Mouse (Mus musculus) thymus, postnatal 4 days (tissue): Measurements from ENCODE around the gene Gm10282.

ENCODE experiments used
- DNase-seq: peaks from one replicate; pipeline ENCODE4 v3.0.0; 2021

Gm10282 gene

DNA sequence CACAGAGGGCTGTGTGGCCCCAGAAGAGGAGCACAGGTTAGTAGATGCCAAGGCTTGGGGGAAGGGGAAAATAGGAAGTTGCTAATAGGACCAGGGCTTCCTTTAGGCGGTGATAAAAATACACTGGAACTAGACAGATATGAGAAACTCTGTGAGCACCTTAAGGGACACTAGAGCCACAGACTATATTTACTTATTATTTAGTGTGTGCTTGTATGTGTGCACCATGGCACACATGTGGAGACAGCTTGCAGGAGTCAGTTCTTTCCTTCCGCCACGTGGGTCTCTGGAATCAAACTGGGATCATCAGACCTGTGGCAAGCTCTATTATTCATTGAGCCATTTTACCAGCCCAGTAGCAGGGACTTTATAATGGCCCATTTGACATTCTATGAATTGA, 9.9 kb downstream of the Gm10282 start:
- DNase-seq, result no peak

DNA sequence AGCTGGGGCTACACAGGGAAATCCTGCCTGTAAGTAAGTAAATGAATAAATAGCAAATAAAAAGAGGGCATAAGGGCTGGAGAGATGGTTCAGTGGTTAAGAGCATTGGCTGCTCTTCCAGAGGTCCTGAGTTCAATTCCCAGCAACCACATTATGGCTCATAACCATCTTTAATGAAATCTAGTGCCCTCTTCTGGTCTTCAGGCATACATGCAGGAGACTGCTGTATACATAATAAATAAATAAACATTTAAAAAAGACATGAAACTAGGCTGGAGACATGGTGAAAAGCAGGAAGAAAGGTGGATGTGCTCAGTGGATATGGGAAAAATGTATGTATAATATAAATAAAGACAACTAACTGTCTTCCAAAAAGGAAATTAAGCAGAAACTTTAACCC, 11.8 kb downstream of the Gm10282 start:
- no peak for DNase-seq

DNA sequence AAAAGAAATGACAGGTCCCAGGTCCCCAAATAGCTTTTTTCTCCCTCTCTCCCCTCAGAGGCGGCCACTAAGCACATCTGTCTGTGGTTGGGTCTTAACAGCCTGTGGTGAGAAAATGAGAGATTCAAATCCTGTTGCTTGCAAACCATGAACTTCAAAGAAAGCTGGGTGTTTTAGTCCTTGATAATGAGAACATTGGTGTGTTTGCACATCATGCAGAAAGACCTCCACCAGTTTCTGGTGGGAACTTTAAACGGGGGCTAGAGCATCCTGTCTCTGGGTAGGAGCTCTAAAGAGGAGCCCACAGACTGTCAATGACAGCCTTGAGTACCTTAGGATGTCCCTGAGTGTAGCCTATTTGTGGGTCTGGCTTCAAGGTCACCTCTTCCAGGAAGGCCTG, 14.0 kb downstream of the Gm10282 start:
- DNase-seq, result no peak

DNA sequence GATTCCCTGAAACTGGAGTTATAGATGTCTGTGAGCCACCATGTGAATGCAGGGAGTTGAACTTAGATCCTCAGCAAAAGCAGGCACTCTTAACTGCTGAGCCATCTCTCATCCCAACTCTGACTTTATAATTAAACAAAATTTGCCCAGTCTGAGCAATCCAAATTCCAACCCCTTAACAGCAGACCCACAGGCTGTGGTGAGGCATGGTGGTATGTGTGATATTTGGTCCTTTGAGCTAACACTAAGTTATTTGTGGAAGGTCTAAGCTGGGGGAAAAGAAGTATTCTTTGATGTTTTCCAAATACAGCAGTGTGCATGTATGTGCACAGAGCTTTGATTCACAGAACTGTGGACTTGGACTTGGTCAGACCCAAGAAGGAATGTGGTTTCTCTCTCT, 16.0 kb downstream of the Gm10282 start:
- DNase-seq, result no peak

DNA sequence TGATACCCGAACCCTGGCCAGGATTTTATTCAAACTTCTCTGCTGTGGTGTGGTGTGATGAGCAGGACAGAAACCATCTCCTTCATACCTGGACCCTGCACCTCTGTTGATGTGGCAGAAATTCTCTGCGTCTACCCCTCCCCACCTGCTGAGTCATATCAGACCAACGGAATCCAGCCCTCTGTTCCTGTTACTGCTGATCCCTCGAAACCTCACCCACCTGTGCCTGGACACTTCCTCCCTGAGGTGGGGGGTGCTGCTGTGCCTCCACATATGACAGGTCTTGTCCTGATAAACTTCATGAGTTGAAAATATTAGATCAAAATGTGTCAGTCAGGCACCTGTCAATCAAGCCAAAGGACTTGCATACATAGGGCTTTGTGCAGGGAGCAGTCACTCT, 19.8 kb downstream of the Gm10282 start:
- no peak for DNase-seq

DNA sequence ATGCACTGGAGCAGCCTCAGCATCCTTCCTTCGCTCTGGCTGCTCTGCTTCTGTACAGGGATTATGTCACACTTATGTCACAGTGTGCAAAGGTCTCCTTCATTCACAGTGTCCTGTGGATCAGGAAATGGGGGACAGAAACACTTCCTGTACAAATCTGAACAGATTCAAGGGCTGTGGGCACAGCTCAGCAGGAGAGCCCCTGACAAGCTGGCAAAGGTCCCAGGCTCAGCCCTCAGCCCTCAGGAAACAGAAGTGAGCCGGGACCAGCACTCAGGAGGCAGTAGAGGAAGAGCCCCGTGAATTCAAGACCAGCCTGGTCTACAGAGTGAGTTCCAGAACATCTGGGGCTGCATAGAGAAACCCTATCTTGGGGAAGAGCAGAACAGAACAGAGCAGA, 23.4 kb downstream of the Gm10282 start:
- no peak for DNase-seq

DNA sequence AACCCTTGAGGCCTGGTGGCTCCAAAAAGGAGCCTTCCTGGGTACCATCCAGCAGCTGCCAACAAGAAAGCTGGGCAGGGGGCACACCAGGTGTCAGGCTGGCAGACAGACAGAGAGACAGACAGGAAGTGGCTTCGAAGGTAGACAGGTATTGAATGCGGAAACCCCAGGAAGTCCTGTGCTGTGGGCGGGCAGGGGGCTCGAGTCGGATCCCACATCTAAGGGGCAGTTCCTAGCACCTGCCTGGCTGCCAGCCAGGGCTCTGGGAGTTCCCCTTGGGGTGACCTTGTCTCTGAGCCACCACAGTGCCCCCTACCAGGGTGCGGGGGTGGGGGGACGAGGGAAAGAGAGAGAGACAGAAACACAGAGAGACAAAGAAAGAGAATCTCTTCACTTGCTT, 25.9 kb downstream of the Gm10282 start:
- peak; percentile 84 for DNase-seq

DNA sequence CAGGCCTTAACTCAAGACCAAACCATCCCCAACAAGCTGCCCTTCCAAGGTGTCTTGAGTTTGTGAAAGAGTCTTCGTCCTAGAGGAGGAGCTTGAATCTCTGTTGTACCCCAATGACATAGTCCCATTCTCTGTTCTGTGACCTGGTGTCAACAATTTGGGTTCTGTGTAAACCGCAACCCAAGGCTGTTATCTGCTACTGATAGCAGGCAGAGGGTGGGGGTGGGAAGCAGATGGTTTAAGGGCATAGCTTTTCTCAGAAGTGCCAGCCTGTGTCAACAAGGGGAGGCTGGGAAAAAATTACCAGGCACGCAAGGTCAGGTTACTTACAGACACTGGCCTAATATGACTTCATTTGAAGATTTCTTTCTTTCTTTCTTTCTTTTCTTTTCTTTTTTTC, 27.8 kb downstream of the Gm10282 start:
- no peak for DNase-seq

DNA sequence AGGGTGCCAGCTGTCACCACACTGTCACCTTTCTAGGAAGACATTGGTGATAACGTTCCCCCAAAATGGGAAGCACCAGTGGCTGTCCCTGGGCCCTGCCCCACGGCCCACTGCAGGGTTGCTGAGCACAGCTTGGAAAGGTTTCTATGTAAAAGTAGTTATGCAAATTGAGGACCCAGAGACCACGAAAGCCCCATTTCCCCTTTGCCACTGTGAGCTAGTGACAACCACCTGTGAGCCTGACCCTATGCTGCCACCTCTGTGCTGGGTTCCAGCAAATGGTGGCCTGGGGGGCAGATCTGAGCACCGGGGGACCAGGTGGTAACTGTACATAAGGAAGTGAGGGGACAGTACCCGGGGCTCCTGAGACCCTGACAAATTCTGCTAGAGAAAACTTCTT, 31.3 kb downstream of the Gm10282 start:
- DNase-seq, result peak; percentile 38

DNA sequence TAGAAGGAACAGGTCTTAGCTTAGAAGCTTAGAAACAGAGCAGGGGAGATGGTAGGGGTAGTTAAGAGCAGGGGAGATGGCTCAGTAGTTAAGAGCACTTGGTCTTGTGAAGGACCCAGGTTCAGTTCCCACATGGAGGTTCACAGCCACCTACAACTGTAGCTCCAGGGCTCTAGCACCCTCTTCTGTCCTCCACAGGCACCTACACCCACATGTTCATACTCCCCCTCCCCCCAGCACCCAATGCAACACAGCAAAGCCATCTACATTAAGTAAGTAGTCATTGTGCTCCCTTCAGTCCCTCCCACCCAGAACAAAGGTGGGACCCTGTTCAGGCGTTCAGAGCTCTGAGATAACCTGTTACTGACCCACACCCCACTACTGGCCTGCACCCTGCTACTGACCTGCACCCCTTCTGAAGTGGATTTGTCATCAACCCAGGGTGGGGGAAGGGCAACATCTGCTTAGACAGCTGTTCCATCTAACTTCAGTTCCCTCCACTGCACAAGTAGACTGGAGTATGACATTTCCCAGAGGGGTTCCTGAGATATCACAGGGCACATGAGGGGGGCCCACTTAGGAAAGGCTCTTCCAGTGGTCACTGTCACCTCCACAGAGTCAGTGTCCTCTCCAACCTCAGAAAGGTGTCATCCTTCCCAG, 31.8 kb downstream of the Gm10282 start:
- peak; percentile 47 for DNase-seq

DNA sequence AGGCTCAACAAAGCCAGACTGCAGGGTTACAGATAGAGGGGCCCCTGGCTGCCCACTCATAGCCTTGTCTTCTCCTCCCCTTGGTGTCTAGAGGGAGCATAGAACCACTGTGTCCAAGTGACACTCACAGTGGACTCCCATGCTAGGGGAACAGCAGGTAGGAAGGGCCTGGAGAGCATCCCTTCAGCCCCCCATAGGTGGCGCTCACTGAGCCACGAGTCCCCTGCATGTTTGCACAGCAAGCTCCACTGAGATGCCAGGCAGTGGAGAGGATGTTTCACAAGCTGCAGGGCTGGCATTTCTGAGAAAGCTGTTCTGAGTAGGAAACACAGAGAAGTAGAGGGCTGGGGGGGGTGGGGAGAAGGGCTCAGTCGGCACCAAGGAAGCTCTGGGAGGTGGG, 32.7 kb downstream of the Gm10282 start:
- DNase-seq, result peak; percentile 90

DNA sequence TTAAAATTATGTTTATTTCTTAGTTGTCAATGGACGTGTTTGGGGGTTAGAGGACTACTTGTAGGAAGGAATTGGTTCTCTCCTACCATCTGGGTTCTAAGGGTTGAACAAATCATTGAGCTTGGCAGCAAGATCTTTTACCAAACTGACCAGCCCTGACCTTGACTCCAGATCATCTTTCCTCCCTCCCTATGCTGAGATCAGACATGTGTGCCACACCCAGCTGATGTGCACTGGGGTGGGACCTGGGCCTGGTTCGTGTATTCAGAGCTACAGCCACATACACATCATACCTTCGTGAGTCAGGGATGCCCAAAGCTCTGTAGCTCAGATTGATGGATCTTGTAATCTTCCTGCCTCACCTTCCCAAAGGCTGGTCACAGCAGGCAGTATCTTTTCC, 33.4 kb downstream of the Gm10282 start:
- DNase-seq, result no peak

DNA sequence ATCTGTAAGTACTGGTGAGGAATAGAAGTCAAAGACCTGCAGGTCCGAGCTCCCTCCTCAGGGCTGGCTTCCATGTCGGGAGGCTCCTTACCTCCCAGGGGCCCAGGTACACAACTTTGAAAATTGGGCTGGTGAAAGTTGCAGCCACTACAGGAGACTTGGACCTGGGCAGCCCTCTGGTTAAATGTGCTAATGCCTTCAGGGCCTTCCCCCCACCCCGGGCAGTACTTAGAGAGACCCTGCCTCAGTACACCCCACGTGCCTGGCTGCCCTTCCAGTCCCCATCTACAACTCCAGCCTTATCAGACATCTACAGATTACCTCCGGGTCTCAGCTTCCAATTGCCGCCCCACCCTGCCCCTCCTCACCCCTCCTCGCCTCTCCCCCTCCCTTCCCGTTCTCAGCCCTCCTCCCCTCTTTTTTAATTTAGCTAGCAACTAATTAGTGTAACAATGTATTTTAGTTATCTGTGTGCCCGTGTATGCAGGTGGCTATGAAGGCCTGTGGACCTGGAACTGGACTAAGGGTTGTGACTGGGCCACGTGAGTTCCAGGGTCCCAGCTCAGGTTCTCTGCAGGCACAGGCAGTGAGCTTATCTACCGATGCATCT, 33.9 kb downstream of the Gm10282 start:
- DNase-seq, result peak; percentile 4

DNA sequence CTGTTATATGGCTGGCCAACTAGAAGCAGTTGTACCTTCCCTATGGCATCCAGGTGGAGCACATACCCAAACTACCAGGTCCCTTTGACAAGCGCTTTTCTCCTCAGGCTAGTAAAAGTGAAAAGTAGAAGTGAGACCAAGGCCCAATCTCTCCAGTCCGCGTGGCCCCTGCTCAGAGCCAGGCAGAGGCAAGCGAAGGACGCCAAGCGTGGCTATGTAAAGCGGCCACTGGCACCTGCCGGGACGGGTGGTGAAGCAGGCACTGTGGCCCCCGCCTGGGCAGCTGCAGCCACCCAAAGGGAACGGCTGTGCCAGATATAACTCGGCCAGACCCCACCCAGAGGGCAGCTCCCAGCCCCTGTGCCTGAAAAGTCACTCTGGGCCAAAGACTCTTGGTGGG, 34.5 kb downstream of the Gm10282 start:
- DNase-seq, result no peak

DNA sequence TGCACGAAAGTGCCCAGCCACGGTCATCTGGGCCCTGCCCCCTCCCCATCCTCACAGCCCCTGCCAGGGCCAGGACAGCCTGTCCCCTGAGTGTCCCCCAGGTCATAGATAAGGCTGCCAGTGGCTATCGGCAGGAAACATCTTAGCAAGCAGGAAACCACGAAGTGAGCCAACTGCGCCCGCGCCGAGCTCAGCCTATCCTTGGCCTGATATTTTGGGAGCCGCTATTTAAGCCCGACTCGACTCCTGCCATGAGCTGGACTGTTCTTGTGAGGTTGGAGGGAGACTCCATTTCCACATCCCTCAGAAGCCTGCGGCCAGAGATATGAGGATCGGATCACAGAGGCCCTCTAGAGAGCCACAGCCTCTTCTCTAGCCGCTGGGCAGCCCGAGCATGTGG, 36.7 kb downstream of the Gm10282 start:
- peak; percentile 41 for DNase-seq

DNA sequence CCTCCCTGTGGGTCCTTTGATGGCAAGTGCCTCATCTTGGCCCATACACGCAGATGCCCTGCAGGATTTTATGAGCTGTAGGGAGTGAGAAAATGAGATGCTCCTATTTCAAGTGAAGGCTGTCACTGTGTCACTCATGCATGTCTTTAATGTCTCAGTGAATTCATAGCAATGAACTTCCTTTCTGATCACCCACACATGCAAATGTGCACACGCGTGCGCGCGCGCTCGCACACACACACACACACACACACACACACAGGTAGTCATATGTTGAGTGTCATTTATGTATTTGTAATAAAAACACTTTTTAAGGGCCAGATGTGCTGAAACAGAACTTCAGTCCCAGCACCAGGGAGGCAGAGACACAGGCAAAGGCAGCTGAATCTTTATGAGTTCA, 38.0 kb downstream of the Gm10282 start:
- DNase-seq, result no peak

DNA sequence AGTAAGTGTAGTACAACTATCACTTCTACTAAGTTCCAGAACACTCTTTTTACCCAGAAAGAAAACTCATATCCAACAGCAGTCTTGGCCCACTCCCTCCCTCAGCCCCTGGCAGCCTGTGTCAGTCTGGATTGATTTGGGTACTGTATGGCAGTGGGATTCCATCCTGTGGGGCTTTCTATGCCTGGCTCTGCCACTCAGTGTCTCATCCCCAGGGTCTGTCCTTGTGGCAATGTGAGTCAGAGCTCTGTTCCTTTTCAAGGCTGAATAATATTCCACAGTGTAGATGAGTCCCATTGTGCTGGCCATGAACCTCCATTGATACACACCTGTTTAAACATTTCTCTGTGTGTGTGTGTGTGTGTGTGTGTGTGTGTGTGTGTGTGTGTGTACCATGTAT, 38.4 kb downstream of the Gm10282 start:
- DNase-seq, result no peak

DNA sequence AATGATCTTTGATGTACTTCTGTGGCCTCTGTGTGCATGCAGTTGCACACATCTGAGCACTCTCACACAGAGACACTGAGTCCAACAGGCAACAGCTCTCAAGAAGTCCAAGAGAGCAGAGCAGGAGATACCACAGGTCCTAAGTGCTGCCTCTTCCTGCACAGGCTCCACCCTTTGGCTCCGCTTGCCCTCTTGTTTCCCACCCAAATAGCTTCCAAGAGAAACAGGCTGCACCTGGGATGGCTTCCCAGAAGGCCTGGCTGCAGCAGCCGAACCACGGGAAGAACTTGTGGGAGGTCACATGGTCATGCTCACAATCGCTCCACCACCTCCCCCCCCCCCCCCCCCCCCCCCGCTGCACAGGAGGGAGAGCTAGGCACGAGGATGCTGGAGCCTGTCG, 39.7 kb downstream of the Gm10282 start:
- DNase-seq, result no peak

DNA sequence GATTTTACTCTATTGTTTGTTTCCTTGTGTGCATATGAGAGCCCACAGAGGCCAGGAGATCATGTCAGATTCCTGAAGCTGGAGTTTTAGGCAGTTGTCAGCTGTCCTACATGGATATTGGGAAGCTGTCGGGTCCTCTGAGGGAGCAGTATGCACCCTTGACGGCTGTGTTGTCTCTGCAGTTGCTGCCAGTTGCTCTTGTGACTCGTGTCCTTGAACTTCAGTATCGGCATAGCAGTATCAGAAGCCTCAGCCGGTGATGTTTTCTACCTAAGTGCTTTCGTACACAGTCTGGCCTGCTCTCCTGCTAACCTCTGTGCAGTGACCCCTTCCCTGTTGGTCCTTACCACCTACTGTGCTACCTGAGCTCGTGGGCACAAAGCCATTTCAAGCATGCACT, 41.6 kb downstream of the Gm10282 start:
- DNase-seq, result no peak

DNA sequence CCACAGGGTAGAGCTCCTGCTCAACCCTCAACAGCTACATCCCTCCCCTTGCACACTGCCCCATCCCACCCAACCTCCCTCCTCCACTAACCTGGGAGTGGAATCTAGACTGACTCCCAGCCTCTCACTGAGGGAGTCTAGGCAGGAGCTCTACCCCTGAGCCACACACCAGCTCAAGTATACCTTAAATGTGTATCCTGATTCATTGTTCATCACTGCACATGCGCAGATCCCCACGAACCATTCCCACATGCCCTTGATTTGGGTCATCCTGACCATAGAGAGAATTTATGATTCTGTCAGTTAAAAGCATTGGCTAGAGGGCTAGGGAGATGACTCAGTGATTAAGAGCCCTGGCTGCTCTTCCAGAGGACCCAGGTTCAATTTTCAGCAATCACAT, 42.3 kb downstream of the Gm10282 start:
- DNase-seq, result no peak

DNA sequence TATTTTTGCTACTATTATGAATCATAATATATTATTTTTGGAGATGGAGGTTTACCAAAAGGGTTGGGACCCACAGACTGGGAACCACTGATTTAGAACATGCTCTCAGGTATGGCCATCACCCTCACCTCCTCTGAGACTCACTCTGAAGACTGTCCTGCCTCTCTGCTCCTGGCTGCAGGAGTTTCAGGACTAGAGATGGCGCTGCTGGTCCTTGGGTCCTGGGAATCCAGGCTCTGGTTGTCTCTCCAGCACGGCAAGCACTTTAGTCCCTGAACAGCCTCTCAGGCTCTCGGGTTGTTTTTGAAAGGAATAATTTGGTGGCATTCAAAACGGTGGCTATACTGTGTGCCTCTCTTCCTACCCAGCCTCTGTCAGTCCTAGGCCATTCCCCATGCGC, 43.2 kb downstream of the Gm10282 start:
- no peak for DNase-seq

DNA sequence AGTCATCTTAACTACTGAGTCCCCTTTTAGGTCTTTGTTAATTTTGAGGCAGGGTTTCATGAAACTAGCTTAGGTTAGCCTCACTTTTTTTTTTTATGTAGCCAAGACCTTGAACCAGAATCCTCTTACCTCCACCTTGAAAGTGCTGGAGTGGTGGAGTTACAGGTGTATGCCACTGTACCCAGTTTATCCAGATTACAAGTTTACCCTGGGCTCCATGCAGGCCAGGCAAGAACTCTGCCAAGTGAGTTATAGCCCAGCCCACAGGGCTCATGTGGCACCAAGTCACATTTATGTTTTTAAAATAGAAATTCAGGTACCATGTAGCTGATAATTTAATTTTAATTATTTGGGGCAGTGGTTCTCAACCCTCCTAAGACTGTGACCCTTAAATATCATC, 43.6 kb downstream of the Gm10282 start:
- DNase-seq, result no peak

DNA sequence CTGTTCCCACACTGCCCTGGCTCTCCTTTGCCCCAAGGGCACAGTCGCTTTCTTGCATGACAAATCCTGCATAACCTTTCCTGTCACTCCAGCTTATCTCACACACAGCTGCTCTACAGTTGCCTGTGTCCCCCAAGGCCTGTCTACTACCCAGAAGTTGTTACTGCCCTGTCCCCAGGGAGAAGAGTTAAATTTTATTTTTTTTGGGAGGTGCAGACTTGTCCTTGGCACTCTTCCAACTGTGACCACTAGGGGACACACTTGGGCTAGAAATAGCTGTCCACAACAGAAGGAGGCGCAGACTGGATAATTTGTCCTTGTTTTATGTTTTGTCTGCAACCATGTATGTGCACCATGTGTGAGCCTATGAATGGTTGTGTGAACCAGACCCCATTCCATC, 44.0 kb downstream of the Gm10282 start:
- DNase-seq, result peak; percentile 88

DNA sequence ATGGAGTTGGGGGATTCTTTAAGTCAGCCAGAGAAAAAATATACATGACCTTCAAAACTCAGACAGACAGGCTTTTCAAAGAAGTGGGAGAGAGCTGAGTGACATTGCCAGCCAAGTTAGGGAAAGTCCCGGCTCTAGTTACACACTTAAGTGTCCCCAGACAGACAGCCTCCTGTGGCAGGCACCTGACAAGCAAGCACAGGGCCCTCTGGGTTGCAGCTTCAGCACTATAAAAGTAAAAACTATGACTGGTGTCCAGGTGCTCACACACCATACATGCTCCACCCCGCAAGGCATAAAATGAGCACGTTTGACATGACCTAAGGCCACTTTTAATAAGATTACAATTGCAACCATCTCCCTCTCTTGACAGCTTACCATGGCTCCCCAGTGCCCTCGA, 44.5 kb downstream of the Gm10282 start:
- DNase-seq, result no peak

DNA sequence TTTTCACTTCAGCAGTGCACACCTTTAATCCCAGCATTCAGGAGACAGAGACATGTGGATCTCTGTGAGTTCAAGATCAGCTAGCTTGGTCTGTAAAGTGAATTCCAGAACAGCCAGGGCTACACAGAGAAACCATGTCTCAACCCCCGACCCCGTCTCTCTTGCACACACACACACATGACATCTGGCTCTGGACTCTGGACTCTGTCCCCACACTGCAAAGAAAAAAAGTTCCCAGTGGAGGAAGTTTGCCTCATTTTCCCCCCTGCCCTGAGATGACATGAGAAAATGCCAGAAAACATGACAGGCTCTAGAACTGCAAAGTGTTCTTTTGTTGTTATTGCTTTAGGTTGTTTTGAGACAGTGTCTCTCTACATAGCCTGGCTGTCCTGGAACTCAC, 45.2 kb downstream of the Gm10282 start:
- no peak for DNase-seq

DNA sequence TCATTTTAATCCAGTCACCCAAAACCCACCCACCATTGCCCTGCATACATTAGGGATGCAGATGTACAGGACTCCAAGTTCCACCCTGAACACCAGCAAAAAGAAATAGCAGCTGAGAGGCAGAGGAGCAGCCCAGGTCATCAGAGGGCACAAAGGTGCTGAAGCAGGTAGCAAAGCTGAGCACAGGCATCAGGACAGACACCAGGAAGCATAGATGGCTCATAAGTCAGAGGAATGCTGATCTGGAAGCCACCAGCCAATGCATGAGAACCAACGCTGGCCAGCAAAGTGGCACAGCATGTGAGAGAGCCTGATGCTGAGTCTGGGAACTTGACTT, 47.2 kb downstream of the Gm10282 start:
- no peak for DNase-seq
